Mouse (Mus musculus) heart, adult 2 months (tissue): ENCODE data around the gene Eif2ak3. TPM values are rescaled to one million over a fixed set of nuclear protein-coding genes. Genes with fewer than 3 reads are reported as not detected.

Experiments used
- DNase-seq, 2 experiments: peaks; one replicate each; pipeline ENCODE4 v3.0.0; 2021
- H3K27ac ChIP-seq: fragments of 200-600 bp; 2 replicates; pipeline ENCODE4 v1.8.1; 2022
- H3K27me3 ChIP-seq: fragments of 200-500 bp; 2 replicates; pipeline ENCODE4 v1.6.1; 2012; ENCODE audit warnings: mild to moderate bottlenecking, low read length, inconsistent platforms, mixed read lengths; ENCODE audit not compliant: control insufficient read depth, insufficient read depth
- H3K36me3 ChIP-seq: fragments of 200-500 bp; 2 replicates; pipeline ENCODE4 v1.6.1; 2012; ENCODE audit warnings: low read length, inconsistent platforms; ENCODE audit not compliant: control insufficient read depth, insufficient read depth
- H3K4me1 ChIP-seq: fragments of 200-500 bp; 2 replicates; pipeline ENCODE4 v1.6.1; 2011; ENCODE audit warnings: low read length; ENCODE audit not compliant: control insufficient read depth, insufficient read depth
- H3K4me3 ChIP-seq: fragments of 200-600 bp; 2 replicates; pipeline ENCODE4 v1.8.1; 2022
- H3K79me2 ChIP-seq: fragments of 200-500 bp; replicated peaks from 2 replicates; pipeline ENCODE4 v1.6.1; 2012; ENCODE audit warnings: mild to moderate bottlenecking, inconsistent platforms, low read length, moderate library complexity, mixed read lengths; ENCODE audit not compliant: control insufficient read depth, insufficient read depth
- H3K9ac ChIP-seq: fragments of 200-500 bp; 2 replicates; pipeline ENCODE4 v1.6.1; 2012; ENCODE audit warnings: low read depth, mild to moderate bottlenecking, control low read depth, inconsistent platforms, low read length, mixed read lengths
- CTCF ChIP-seq: fragments of 200-600 bp; IDR thresholded peaks from 2 replicates; pipeline ENCODE4 v1.8.1; 2022; ENCODE audit warnings: antibody characterized with exemption, mild to moderate bottlenecking, moderate library complexity
- EP300 ChIP-seq: fragments of 200-500 bp; IDR thresholded peaks from 2 replicates; pipeline ENCODE4 v1.6.1; 2011; ENCODE audit warnings: low read depth, low read length, control low read depth; ENCODE audit not compliant: insufficient read depth
- POLR2A ChIP-seq: fragments of 200-500 bp; IDR thresholded peaks from 2 replicates; pipeline ENCODE4 v1.6.1; 2011; ENCODE audit warnings: mild to moderate bottlenecking, low read depth, low read length, control low read depth; ENCODE audit not compliant: insufficient read depth
- WGBS: fragments of 180-500 bp; shearing (Covaris S2); methylation state at CpG from one replicate; pipeline ENCODE4 v1.1.7; 2018; 5-methylcytosine and 5-hydroxymethylcytosine counted together
- intact Hi-C: fragments of 180-260 bp; cut with DNase I; formaldehyde crosslinking; loops from one replicate; pipeline ENCODE4 v1.15.1; 2025
- polyA plus RNA-seq: library from polyadenylated mRNA; depleted of rRNA; stranded (reverse); fragments of >200 nt; gene quantifications from 2 replicates; pipeline ENCODE4 v1.2.3, GENCODE M21; 2012
- total RNA-seq, 2 experiments: library from RNA; stranded (reverse); gene quantifications; 2 replicates each; pipeline ENCODE4 v1.2.3; 2021

Eif2ak3 gene
- total and polyA plus RNA-seq, 3 experiments, result 4.0 to 8.5 (median 8.4) TPM

GRCm38 (mm10) chr6:70872128-70872527, 27.8 kb downstream of the Eif2ak3 start:
- Histone ChIP-seq H3K4me3 (no peak overlapping the region), H3K27ac (no peak overlapping the region), H3K4me1 (peaks cover 7% of the 10 kb centered on the region), H3K36me3 (peaks cover 6% of the 10 kb centered on the region), H3K9ac (no peak overlapping the region), H3K27me3 (no peaks in the 10 kb centered on the region), H3K79me2 (peaks cover 1% of the 10 kb centered on the region; the same call in 1 of the 2 replicates)
- DNase-seq, result peak in 1 of 2 experiments; percentile 14
- intact Hi-C loops, result no loop called here
- WGBS, result 27% methylated on average over 10 of the region's 10 CpGs
- TF ChIP-seq POLR2A (no peak), CTCF (no peak), EP300 (no peak)

- DNase-seq, result no peak
- H3K27ac ChIP-seq, result no peak overlapping the region
- WGBS, result 57% methylated on average over 7 of the region's 7 CpGs
- peaks cover 7% of the 10 kb centered on the region for H3K4me1 ChIP-seq
- H3K79me2 ChIP-seq, result 0 out of 2 replicates have a peak, but pooled peaks cover 1% of the 10 kb centered on the region
- H3K36me3 ChIP-seq, result peaks cover 6% of the 10 kb centered on the region
- intact Hi-C loops, result no loop called here
- TF ChIP-seq POLR2A (no peak), EP300 (no peak), CTCF (no peak)
- H3K27me3 ChIP-seq, result no peaks in the 10 kb centered on the region
- no peak overlapping the region for H3K9ac ChIP-seq
- H3K4me3 ChIP-seq, result no peak overlapping the region
Observed at GRCm38 (mm10) chr6:70872570-70872969, 28.3 kb downstream of the Eif2ak3 start.

- intact Hi-C loops, result loop anchor here (2.0 kb wide), 1 partner anchor 27 kb away; no protein-coding TSS in a partner anchor
- 64% methylated on average over 5 of the region's 5 CpGs for WGBS
- no peak overlapping the region for H3K27ac ChIP-seq
Observed at GRCm38 (mm10) chr6:70874035-70874775, 29.9 kb downstream of the Eif2ak3 start.

GRCm38 (mm10) chr6:70875017-70875416, 30.7 kb downstream of the Eif2ak3 start:
- Histone ChIP-seq H3K79me2 (0 out of 2 replicates have a peak, but pooled peaks cover 1% of the 10 kb centered on the region), H3K27me3 (no peaks in the 10 kb centered on the region), H3K4me1 (peaks cover 8% of the 10 kb centered on the region), H3K4me3 (no peak overlapping the region), H3K9ac (no peak overlapping the region), H3K36me3 (peaks cover 12% of the 10 kb centered on the region), H3K27ac (no peak overlapping the region)
- no peak for DNase-seq
- WGBS, result 100% methylated on average over 1 of the region's 1 CpGs
- no peak for TF ChIP-seq CTCF
- no peak for TF ChIP-seq POLR2A
- no peak for TF ChIP-seq EP300
- intact Hi-C loops, result loop anchor here (2.0 kb wide), 1 partner anchor 28 kb away; no protein-coding TSS in a partner anchor

More at GRCm38 (mm10) chr6:70874035-70874775, 29.9 kb downstream of the Eif2ak3 start:
- no peak for DNase-seq
- Histone ChIP-seq H3K4me1 (peaks cover 7% of the 10 kb centered on the region), H3K79me2 (0 out of 2 replicates have a peak, but pooled peaks cover 1% of the 10 kb centered on the region), H3K4me3 (no peak overlapping the region), H3K27me3 (no peaks in the 10 kb centered on the region), H3K9ac (no peak overlapping the region), H3K36me3 (peaks cover 6% of the 10 kb centered on the region)
- no peak for TF ChIP-seq POLR2A
- TF ChIP-seq CTCF, result peak; percentile 55

GRCm38 (mm10) chr6:70880714-70881304, 36.5 kb downstream of the Eif2ak3 start:
- Histone ChIP-seq H3K79me2 (no peaks in the 10 kb centered on the region), H3K27me3 (no peaks in the 10 kb centered on the region), H3K4me1 (peaks cover 2% of the 10 kb centered on the region; the same call in 1 of the 2 replicates), H3K36me3 (peaks cover 10% of the 10 kb centered on the region), H3K4me3 (no peak overlapping the region), H3K27ac (peak overlapping the region; percentile 62; the same call in 1 of the 2 replicates), H3K9ac (no peak overlapping the region)
- peak; percentile 92 for TF ChIP-seq EP300
- TF ChIP-seq CTCF, result peak; percentile 93
- TF ChIP-seq POLR2A, result no peak
- DNase-seq, result peak; percentile 72 to 74
- intact Hi-C loops, result loop anchor here (1.0 to 2.0 kb wide), 2 partner anchors 36 to 69 kb away; partner anchors contain the start of gene Eif2ak3
- 14% methylated on average over 5 of the region's 5 CpGs for WGBS
